Mouse (Mus musculus): ENCODE results near the gene Zfp119a. TPM values are rescaled to one million over a fixed set of nuclear protein-coding genes. Genes with fewer than 3 reads are reported as not detected.
"Not testable (repeated sequence)": the region's sequence is repeated elsewhere in the genome, so short reads cannot be mapped to it uniquely, and the experiment has no call there.

Zfp119a gene
- 7.4 and 7.5 TPM in 2 replicates for polyA plus RNA-seq (2015; fragmentation: Nextera tagmentation; extraction: Ambion mirVana)

- Histone ChIP-seq H3K4me2 (replicated peaks) (peak within 1 kb of the TSS; percentile 62), H3K27ac (peak within 1 kb of the TSS; percentile 72), H3K9ac (peak within 1 kb of the TSS; percentile 60), H3K4me3 (replicated peaks) (peak within 1 kb of the TSS; percentile 49)
- peak; percentile 100 for ATAC-seq
- under 1% methylated on average over 41 of the region's 53 CpGs for WGBS
- H3K27me3 ChIP-seq (replicated peaks); H3K36me3 ChIP-seq; H3K4me1 ChIP-seq (replicated peaks); H3K9me3 ChIP-seq: not testable (repeated sequence)
Measured at GRCm38 (mm10) chr17:55878636-55879369, at the start of gene Zfp119a. TSS of gene Zfp119a (minus strand) at chr17:55878930.

DNA sequence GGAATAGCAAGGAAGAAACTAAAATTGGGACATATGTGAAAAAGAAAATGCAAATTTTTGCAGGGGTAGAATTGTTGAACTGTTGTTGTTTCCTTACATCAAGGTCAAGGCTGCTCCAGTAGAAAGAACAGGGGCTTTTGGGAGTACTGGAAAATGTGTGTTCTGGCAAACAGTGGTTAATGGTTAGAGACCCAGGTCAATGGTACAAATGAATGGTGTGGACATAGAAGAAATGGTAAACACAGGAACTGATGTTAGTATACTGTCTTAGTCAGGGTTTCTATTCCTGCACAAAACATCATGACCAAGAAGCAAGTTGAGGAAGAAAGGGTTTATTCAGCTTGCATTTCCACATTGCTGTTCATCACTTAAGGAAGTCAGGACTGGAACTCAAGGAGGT lies 27.9 kb upstream of the Zfp119a start:
- H3K27me3 ChIP-seq (replicated peaks), result no peaks in the 10 kb centered on the region
- no peak for ATAC-seq
- no peaks in the 10 kb centered on the region for H3K9me3 ChIP-seq
- H3K4me2 ChIP-seq (replicated peaks), result no peak overlapping the region
- no peaks in the 10 kb centered on the region for H3K4me1 ChIP-seq (replicated peaks)
- no peak overlapping the region for H3K27ac ChIP-seq
- H3K4me3 ChIP-seq (replicated peaks), result no peak overlapping the region
- no peaks in the 10 kb centered on the region for H3K36me3 ChIP-seq
- H3K9ac ChIP-seq, result no peak overlapping the region

- Histone ChIP-seq H3K4me3 (replicated peaks) (no peak overlapping the region), H3K27me3 (replicated peaks) (no peaks in the 10 kb centered on the region), H3K9me3 (no peaks in the 10 kb centered on the region), H3K27ac (no peak overlapping the region), H3K4me2 (replicated peaks) (no peak overlapping the region), H3K36me3 (no peaks in the 10 kb centered on the region), H3K9ac (no peak overlapping the region), H3K4me1 (replicated peaks) (no peaks in the 10 kb centered on the region)
- whole genome bisulfite sequencing, result 68% methylated on average over 6 of the region's 6 CpGs
- peak; percentile 68 for ATAC-seq
Measured at GRCm38 (mm10) chr17:55904131-55904530, 25.4 kb upstream of the Zfp119a start.

DNA sequence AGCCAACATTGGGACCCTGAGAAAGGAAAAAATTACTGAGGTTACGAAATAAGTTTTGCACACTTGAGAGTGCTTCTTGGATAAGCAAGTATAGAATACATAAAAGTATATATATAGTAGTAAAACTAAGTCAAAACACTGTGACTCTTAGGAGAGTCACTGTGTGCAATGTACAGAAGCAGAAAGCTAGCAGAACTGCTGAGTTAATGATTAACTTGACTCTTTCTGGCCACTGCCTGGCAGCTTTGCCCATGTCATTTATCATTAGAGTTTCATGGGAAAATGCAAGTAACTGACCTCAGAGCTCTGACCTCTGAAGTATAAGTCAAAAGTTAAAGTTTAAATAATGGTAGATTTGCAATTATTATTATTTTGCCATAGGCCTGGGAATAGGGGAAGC lies 25.0 kb upstream of the Zfp119a start:
- Histone ChIP-seq H3K4me2 (replicated peaks) (no peak overlapping the region), H3K9me3 (no peaks in the 10 kb centered on the region), H3K27ac (no peak overlapping the region), H3K4me1 (replicated peaks) (no peaks in the 10 kb centered on the region), H3K4me3 (replicated peaks) (no peak overlapping the region), H3K9ac (no peak overlapping the region), H3K36me3 (no peaks in the 10 kb centered on the region), H3K27me3 (replicated peaks) (no peaks in the 10 kb centered on the region)
- 79% methylated on average over 1 of the region's 1 CpGs for WGBS
- peak; percentile 83 for ATAC-seq

DNA sequence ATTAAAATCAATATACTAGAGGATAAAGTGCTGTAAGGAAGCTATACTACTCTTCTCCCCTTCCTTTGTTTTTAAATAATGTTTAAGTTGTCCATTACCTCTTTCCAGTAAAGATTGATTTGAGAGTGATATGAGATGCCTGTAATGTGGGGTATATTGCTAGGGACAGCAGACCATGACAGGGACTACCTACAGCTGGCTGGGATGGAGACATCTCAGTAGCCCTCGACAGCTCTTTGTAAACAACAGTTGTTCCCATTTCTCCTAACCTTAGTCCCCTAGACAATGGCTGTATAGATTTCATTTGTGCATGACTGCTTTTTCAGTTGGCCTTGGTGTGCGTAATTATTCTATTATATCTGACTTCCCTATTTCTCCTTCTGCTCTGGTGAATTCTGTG lies 24.4 kb upstream of the Zfp119a start:
- ATAC-seq, result no peak; the same call in 1 of the 2 replicates
- Histone ChIP-seq H3K9ac (no peak overlapping the region), H3K9me3 (no peaks in the 10 kb centered on the region), H3K4me3 (replicated peaks) (no peak overlapping the region), H3K27ac (no peak overlapping the region), H3K27me3 (replicated peaks) (no peaks in the 10 kb centered on the region), H3K4me1 (replicated peaks) (no peaks in the 10 kb centered on the region), H3K4me2 (replicated peaks) (no peak overlapping the region), H3K36me3 (peaks cover under 1% of the 10 kb centered on the region; the same call in 1 of the 2 replicates)
- WGBS, result 56% methylated on average over 2 of the region's 2 CpGs

DNA sequence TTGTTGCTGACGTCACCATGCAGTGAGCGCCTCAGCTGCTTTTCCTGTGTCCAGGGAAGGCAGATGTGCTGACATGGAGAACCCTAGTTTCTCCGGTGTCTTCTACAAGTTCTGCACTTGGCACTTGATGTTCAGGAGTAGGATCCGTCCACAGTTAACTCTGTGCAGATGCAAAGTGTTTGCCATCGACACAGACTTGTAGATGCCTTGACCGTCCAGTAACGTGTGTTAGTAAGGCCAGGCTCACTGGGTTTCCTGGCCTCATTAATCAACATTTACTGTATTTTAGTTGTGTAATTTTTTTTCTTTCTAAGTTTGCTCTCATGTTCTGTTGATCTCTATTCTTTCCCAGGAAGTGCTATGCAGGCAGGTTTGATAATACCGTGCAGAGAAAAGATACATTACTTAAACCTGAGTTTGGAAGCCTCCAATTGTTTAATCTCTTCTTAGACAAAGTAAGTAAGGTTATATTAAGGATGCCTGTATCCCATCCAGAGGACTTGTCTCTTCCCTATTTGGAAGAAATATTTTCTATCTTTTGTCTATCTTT lies 13.8 kb upstream of the Zfp119a start:
- H3K4me2 ChIP-seq (replicated peaks), result peak overlapping the region; percentile 50
- ATAC-seq; H3K27ac ChIP-seq; H3K36me3 ChIP-seq; H3K27me3 ChIP-seq (replicated peaks); H3K9me3 ChIP-seq; H3K4me1 ChIP-seq (replicated peaks): not testable (repeated sequence)
- 6% methylated on average over 6 of the region's 8 CpGs for WGBS
- peak overlapping the region; percentile 50 for H3K4me3 ChIP-seq (replicated peaks)
- H3K9ac ChIP-seq, result 0 out of 2 replicates have a peak overlapping the region, but pooled peaks have one; percentile 29

GRCm38 (mm10) chr17:55884912-55885311 lies 6.2 kb upstream of the Zfp119a start:
- no peaks in the 10 kb centered on the region for H3K27me3 ChIP-seq (replicated peaks)
- no peaks in the 10 kb centered on the region for H3K9me3 ChIP-seq
- WGBS, result 44% methylated on average over 2 of the region's 2 CpGs
- H3K4me2 ChIP-seq (replicated peaks), result no peak overlapping the region
- no peaks in the 10 kb centered on the region for H3K4me1 ChIP-seq (replicated peaks)
- no peak overlapping the region for H3K4me3 ChIP-seq (replicated peaks)
- no peak overlapping the region for H3K27ac ChIP-seq
- no peaks in the 10 kb centered on the region for H3K36me3 ChIP-seq
- no peak overlapping the region for H3K9ac ChIP-seq
- ATAC-seq, result no peak

DNA sequence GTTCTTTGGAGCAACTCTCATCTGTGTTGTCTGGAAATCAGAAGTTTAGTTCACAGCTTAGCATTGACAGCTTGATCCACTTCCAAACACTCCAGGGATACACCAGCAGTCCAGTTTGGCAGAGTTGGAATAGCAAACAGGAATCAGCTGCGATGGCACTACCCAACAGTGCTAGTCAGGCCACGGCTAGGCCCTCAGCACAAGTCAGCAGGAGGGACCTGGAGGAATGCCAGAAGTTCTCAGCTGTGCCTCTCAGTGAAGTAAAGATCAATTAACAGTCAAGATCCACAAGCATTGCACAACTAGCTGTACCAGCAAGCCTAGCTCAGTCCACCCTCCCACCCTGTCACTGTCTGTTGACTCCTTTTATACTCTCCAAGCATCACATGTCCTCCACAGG lies 4.9 kb upstream of the Zfp119a start:
- Histone ChIP-seq H3K9me3 (no peaks in the 10 kb centered on the region), H3K4me1 (replicated peaks) (no peaks in the 10 kb centered on the region), H3K36me3 (no peaks in the 10 kb centered on the region), H3K4me2 (replicated peaks) (no peak overlapping the region), H3K4me3 (replicated peaks) (no peak overlapping the region), H3K9ac (no peak overlapping the region), H3K27me3 (replicated peaks) (no peaks in the 10 kb centered on the region), H3K27ac (no peak overlapping the region)
- no peak for ATAC-seq
- WGBS, result 55% methylated on average over 2 of the region's 2 CpGs

GRCm38 (mm10) chr17:55878282-55878635 lies 471 bp downstream of the Zfp119a start:
- ATAC-seq; H3K36me3 ChIP-seq; H3K4me1 ChIP-seq (replicated peaks); H3K27me3 ChIP-seq (replicated peaks); H3K9me3 ChIP-seq: not testable (repeated sequence)
- WGBS, result 2% methylated on average over 6 of the region's 8 CpGs
- H3K27ac ChIP-seq, result peak overlapping the region; percentile 6; the same call in 1 of the 2 replicates
- H3K4me3 ChIP-seq (replicated peaks), result peak overlapping the region; percentile 49
- peak overlapping the region; percentile 15; the same call in 1 of the 2 replicates for H3K9ac ChIP-seq
- H3K4me2 ChIP-seq (replicated peaks), result peak overlapping the region; percentile 54

DNA sequence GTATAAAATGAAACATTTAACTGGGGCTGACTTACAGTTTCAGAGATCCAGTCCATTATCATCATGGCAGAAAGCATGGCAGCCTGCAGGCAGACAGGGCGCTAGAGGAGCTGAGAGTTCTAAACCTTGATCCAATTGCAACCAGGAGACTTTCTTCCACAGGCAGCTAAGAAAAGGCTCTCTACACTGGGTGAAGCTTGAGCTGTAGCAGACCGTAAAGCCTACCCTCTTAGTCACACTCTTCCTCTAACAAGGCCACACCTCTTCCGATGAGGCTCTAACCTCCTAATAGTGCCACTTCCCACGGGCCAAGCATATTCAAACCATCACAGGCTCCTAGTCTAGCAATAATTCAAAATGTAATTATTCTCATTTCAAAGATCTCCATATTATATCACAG lies 1.5 kb downstream of the Zfp119a start:
- H3K4me2 ChIP-seq (replicated peaks), result no peak overlapping the region
- H3K27ac ChIP-seq, result no peak overlapping the region
- peaks cover 5% of the 10 kb centered on the region for H3K4me1 ChIP-seq (replicated peaks)
- no peak for ATAC-seq
- no peak overlapping the region for H3K4me3 ChIP-seq (replicated peaks)
- WGBS, result 86% methylated on average over 4 of the region's 4 CpGs
- H3K9me3 ChIP-seq, result no peaks in the 10 kb centered on the region
- H3K9ac ChIP-seq, result no peak overlapping the region
- no peaks in the 10 kb centered on the region for H3K27me3 ChIP-seq (replicated peaks)
- no peaks in the 10 kb centered on the region for H3K36me3 ChIP-seq

DNA sequence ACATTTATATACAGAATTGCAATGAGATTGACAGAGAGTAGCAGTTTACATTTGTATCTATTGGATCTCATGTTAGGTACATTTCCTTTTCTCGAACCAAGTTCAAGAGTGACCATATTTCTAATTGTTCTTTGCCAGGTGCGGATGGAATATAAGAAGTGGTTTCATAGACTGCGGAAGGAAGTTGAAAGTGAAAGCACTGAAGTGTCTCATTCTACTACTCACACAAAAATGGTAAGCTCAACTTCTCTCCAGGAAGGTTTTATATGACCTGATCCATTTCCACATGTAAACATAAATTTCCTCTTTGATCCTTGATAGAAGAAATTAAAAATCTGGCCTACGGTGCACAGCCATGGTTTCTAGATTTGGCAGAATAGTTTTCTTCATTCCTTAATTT lies 35.7 kb downstream of the Zfp119a start:
- Histone ChIP-seq H3K9ac (no peak overlapping the region), H3K4me2 (replicated peaks) (no peak overlapping the region), H3K9me3 (no peaks in the 10 kb centered on the region), H3K27ac (no peak overlapping the region), H3K36me3 (no peaks in the 10 kb centered on the region), H3K27me3 (replicated peaks) (no peaks in the 10 kb centered on the region), H3K4me1 (replicated peaks) (no peaks in the 10 kb centered on the region), H3K4me3 (replicated peaks) (no peak overlapping the region)
- 87% methylated on average over 4 of the region's 4 CpGs for WGBS
- no peak for ATAC-seq

DNA sequence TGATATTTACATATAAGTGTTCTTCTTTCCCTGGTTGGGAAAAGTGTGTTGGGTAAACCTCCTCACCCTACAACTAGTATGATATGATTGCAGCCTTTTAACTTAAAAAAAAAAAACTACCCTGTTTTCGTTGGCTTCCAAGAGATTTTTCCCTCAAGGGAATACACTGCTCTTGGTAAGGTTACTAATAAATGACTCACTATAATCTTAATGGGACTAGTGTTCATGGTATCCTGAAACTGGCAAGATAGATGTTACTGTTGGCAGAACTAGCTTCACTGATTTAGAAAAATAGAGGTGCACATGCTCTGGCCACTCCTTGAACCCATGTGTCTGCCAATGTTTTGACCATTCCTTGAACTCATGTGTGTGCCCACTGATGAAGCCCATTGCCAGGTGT lies 57.2 kb downstream of the Zfp119a start:
- Histone ChIP-seq H3K27me3 (replicated peaks) (no peaks in the 10 kb centered on the region), H3K4me1 (replicated peaks) (no peaks in the 10 kb centered on the region), H3K27ac (no peak overlapping the region), H3K9me3 (no peaks in the 10 kb centered on the region), H3K9ac (no peak overlapping the region), H3K4me3 (replicated peaks) (no peak overlapping the region), H3K4me2 (replicated peaks) (no peak overlapping the region), H3K36me3 (no peaks in the 10 kb centered on the region)
- WGBS, result 69% methylated on average over 1 of the region's 1 CpGs
- no peak for ATAC-seq

GRCm38 (mm10) chr17:55816853-55817252 lies 61.9 kb downstream of the Zfp119a start:
- Histone ChIP-seq H3K9ac (no peak overlapping the region), H3K9me3 (no peaks in the 10 kb centered on the region), H3K27me3 (replicated peaks) (no peaks in the 10 kb centered on the region), H3K27ac (no peak overlapping the region), H3K4me1 (replicated peaks) (no peaks in the 10 kb centered on the region), H3K4me3 (replicated peaks) (no peak overlapping the region), H3K4me2 (replicated peaks) (no peak overlapping the region), H3K36me3 (no peaks in the 10 kb centered on the region)
- 85% methylated on average over 4 of the region's 4 CpGs for WGBS
- no peak for ATAC-seq

Measured in intestine, embryonic 15.5 days (tissue).